Mouse (Mus musculus) R1 (cell line): ENCODE measurements around the gene Plxnb1.
A peak's percentile ranks its signal among the peaks of the same experiment; 100 is the strongest.

ENCODE experiments used
- DNase-seq: peaks from one replicate; pipeline ENCODE4 v3.0.0-alpha.2; 2018; ENCODE audit warnings: low read depth, low spot score

Plxnb1 gene

DNA sequence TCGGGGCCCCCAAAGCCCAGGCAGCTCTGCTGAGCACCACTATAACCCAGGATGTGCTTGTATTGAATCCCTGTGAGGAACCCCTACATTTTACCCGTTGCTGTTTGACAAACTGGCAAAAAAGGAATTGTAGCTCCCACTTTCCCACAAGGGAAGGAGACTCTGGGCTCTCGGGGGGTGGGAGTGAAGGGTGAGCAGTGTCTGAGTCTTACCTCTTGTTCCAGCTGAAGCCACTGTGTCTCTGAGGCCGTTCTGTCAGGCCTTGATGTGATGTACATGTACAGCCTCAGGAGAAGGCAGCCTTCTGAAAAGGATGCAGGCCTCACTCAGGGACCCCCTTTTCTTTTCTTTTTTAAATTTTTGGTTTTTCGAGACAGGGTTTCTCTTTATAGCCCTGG lies 34.3 kb upstream of the Plxnb1 start:
- no peak for DNase-seq

GRCm38 (mm10) chr9:109068095-109068735 lies 27.0 kb upstream of the Plxnb1 start:
- no peak for DNase-seq

DNA sequence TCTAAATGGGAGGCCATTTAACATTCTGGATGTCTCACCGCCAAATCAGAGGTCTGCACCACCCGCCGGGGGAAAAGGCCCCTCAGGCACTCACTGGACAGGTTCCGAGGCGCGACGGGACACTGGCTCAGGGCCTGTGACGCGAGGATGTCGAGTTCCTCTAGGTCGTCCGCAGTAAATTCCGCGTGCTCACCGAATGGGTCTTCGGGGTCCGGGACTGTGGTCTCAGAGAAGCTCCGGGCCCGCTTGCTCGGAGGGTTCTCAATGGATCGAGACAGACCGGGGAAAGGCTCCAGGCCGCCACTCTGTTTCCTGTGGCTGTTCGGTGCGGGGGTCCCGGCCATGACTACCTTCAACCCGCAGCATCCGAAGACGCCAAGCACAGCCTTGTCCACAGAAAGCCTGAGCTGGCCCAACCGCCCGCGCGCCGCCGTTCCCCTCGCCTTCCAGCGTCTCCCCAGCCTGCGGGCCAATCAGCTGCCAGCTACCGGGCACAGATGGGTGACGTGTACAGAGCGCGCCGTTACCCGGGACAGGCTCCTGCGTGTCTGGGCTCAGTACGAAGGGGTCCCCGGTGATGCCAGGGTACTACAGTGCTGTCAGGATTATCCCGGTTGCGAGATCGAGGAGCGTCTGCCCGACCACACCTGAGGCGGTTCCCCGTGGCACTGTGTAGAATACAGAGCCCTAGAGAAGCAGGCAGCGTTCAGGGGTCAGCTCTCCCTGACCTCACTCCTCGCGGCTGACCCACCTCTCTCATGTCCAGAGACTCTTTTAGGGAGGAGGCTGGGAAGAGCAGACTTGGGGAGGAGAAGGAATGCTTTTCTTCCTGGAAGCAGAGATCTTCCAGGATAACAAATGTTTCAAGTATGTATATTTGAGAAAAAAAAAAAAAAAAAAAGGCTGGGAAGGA lies 21.3 kb upstream of the Plxnb1 start, which contains the start of gene Atrip:
Atrip (minus strand) TSS at position 464 of the 913 bp plus-strand sequence.
- DNase-seq: peak; percentile 91

DNA sequence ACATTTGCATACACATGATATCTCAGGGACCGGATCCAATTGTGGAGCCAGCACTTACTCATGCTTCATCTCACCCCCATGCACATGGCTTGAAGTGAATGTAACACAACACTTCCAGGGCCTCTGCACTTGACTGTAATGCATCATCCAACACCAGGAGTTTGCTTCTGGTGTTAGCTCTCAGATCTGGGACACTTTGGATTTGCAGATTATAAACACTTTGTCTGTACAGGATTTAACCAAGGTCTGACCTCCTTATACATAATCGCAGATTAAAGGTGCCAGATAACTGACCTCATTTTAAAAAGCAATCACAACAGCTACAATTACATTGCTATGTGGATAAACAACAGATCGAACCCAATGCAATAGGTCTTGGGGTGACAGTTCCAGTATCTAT lies 14.7 kb upstream of the Plxnb1 start:
- DNase-seq: no peak

- no peak for DNase-seq
Observed at GRCm38 (mm10) chr9:109081749-109082123, 13.5 kb upstream of the Plxnb1 start.

DNA sequence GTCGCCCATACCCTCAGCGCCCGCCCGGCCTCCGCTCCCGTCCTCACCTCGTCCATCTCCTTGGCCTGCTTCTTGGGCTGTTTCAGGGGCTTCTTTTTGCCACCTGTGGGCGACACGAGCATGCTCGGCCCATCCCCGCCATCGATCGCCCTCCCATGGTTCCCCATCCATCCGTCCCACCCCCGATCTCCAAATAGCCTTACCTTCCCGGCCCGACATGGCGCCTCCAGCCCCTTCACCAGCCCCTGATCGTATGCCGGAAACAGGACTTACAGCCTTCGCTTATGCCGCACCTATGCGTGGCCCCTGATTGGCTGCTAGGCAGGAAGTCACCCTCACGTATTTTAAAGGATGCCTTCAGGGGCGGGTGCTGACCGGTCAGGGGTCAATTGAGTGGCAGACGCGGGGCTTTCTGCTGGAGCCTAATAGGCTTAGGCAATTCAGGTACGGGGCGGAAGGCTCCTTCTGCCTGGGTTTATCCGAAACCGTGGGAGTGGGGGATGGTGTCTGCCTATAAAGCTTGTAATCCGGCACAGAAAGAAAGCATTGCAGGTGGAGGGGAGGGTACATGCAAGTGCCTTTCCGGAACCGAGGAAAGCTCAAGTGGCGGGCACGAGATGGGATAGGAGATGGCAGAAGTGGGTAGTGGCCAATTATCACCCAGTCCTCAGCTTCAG lies 12.9 kb upstream of the Plxnb1 start, which contains the start of the genes Ccdc51 and Tma7:
Ccdc51 (plus strand) TSS at position 370 of the 677 bp plus-strand sequence.
Tma7 (minus strand) TSS at position 464 of the 677 bp plus-strand sequence.
- DNase-seq: peak; percentile 98

DNA sequence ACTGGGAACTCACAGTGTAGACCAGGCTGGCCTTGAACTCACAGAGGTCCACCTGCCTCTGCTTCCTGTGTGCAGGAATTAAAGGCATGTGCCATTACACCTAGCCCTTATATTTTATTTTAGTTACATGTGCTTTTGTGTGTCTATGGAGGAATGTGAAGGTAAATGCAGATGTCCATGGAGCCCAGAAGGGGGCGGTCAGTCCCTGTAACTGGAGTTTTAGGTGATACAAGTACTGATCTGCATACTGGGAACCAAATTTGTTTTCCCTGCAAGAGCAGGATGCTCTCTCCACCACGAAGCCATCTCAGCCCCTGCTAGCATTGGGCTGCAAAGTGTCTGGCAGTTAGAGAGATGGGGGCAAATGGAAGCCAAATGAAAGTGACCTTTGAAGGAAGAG lies 10.3 kb upstream of the Plxnb1 start:
- peak; percentile 75 for DNase-seq

DNA sequence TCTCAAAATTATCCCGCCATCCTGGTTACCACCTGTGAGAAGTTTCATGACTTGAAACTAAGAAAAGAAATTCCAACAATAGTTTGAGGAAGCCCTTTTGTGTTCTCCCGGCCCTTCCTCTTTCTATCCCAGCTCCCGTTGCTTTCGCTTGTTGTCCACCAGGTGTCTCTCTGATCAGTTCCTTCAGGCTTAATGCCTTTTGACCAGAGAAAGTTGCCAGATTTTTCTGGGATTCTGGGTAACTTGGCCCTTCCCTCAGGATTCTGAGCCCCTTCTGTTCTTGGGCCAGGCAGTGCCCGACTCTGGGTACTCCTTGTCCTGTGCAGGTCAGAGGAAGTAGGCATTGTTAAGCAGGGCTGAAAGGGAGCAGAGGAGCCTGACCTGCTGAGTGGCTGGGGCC lies 7.2 kb upstream of the Plxnb1 start:
- peak; percentile 83 for DNase-seq

- peak; percentile 66 for DNase-seq
Observed at GRCm38 (mm10) chr9:109090446-109090845, 4.7 kb upstream of the Plxnb1 start.

DNA sequence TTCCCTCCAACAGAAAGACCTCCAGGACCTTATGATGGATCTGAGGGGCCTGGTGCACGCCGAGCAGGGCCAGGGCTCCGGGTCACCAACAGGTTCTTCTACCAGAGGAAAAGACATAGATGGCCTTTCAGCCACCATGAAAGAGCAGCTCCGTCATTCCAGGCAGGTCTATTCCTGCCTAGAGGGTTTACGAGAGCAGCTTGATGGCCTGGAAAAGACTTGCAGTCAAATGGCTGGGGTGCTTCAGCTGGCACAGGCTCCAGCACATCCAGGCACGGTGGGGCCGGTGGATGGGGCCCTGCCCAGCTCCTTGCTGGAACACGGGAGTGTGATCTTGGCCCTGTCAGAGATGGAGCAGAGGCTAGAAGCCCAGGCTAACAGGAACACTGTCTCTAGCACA lies 3.4 kb upstream of the Plxnb1 start:
- no peak for DNase-seq

DNA sequence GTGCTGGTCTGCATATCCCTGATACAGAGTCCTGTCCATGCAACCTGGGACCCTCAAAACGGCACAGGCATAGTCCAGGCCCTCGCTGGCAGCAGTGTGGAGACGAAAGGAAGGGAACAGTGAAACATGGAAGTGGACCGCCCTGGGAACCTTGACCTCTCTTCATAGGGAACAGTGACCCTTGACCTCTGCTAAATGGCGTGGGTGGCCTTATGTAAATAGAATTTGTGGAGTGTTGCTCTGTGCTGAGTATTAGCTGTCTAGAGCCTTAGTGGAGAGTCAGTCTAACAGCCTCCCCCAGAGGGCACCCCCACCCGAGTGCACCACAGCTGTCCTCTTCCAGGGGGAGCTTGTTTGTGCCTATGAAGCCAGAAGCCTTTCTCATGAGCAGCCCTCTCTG lies 2.4 kb upstream of the Plxnb1 start:
- DNase-seq: no peak

GRCm38 (mm10) chr9:109093786-109094552 lies 1.2 kb upstream of the Plxnb1 start:
- no peak for DNase-seq

DNA sequence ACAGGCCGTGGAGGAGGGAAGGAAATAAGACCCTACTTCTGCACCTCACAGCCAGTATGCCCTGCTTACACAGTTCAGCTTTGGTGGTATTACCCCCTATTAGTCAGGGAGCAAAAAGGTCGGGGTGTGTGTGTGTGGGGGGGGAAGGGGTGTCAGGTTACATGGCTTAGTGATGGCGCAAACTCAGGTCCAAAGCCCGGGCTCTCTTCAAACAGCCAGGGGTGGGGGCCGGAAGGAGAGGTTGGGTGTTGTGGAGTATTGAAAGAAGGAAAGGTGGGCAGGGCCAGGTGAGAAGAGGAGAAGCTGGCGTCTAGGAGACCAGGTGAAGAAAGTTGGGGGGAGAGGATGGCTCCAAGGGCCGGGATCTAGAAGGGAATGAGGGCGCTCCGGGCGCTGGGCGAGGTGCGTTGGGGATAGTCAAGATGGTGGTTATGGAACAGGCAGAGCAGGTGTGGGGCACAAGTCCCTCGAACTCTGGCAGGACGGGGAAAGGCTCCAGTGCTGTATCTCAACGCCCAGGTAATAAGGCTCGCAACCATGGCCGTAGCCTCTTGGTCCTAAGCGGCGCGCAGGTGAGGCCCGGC lies 544 bp upstream of the Plxnb1 start:
- DNase-seq: peak; percentile 58

GRCm38 (mm10) chr9:109096251-109096661 lies 1.1 kb downstream of the Plxnb1 start:
- no peak for DNase-seq

- DNase-seq: peak; percentile 29
Observed at GRCm38 (mm10) chr9:109096856-109097255, 1.7 kb downstream of the Plxnb1 start.

DNA sequence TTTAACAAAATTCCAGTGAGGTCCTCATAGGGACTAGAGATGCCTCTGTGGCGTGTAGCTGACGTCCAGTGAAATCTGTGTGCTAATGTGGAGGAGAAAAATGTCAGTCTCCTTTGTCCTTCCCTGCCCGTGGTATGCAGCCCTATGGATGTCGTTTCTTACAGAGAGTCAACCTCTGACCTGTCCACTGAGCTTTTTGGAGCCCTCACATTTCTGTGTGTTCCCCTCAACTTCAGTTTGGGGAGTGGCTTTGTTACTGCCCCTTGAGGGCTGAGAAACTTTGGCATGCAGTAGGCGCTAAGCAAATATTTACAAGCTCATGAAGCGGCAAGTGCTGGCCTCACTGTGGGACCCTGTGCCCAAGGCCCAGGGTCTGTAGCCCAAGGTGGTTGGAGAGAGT lies 2.1 kb downstream of the Plxnb1 start:
- no peak for DNase-seq

- DNase-seq: no peak
Observed at GRCm38 (mm10) chr9:109097831-109098230, 2.6 kb downstream of the Plxnb1 start.

- no peak for DNase-seq
Observed at GRCm38 (mm10) chr9:109098366-109098765, 3.2 kb downstream of the Plxnb1 start.

DNA sequence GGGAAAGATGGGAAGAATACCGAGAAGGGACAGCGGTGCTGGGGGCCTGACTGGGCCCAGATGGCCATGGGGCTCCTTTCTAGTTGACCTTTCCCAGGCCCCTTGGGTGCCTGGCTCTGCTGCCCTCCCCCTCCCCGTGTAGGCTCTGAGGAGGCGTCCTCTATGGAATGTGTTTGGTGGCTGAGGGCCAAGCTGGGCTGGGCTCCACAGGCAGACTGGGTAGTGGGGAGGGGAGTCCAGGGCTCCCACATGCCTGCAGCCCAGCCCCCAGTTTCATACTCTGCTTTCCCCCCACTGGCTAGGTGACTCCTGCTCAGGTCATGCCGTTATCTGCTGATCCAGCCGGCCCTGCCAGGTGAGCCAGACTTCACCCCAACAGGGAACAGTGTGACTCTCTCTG lies 3.8 kb downstream of the Plxnb1 start:
- DNase-seq: no peak

GRCm38 (mm10) chr9:109100307-109100928 lies 5.2 kb downstream of the Plxnb1 start:
- no peak for DNase-seq
